Mouse (Mus musculus): ENCODE measurements around the gene Mcts2. TPM values are rescaled to one million over a fixed set of nuclear protein-coding genes. Genes with fewer than 3 reads are reported as not detected.

Gene Mcts2
- total RNA-seq, 2 experiments from 2014 or later = 17.9 to 20.4 TPM

Other genes starting within 250 kb of the Mcts2 start
- not detected for gene Defb23, start 222.4 kb upstream of the Mcts2 start, total RNA-seq (2021)
- gene Defb20, start 210.0 kb upstream of the Mcts2 start, total RNA-seq (2021) = not detected
- not detected for gene Defb22, start 196.9 kb upstream of the Mcts2 start, total RNA-seq (2021)
- not detected for gene Defb26, start 175.3 kb upstream of the Mcts2 start, total RNA-seq (2021)
- gene Defb28, start 168.8 kb upstream of the Mcts2 start, total RNA-seq (2021) = not detected
- not detected for gene Defb29, start 146.9 kb upstream of the Mcts2 start, total RNA-seq (2021)
- not detected for gene Gm17416, start 117.7 kb upstream of the Mcts2 start, total RNA-seq (2021)
- gene Defb21, start 114.3 kb upstream of the Mcts2 start, total RNA-seq (2021) = not detected
- gene Defb19, start 106.7 kb upstream of the Mcts2 start, total RNA-seq (2021) = not detected
- gene Defb45, start 87.6 kb upstream of the Mcts2 start, total RNA-seq (2021) = not detected
- not detected for gene Defb36, start 82.7 kb upstream of the Mcts2 start, total RNA-seq (2021)
- gene Defb25, start 64.0 kb upstream of the Mcts2 start, total RNA-seq (2021) = not detected
- gene Rem1, start 60.1 kb upstream of the Mcts2 start, total RNA-seq (2021) = under 1 TPM; 0.90 to 0.99 TPM
- gene H13, start 17.6 kb upstream of the Mcts2 start, total RNA-seq (2021) = 10 to 100 TPM; 90.8 to 90.9 TPM
- gene Id1, start 49.2 kb downstream of the Mcts2 start, total RNA-seq (2021) = 10 to 100 TPM; 19.5 to 26.4 TPM
- gene Cox4i2, start 67.1 kb downstream of the Mcts2 start, total RNA-seq (2021) = 1 to 10 TPM; 2.3 to 2.8 TPM
- 100 to 1,000 TPM; 120 to 127 TPM for gene Bcl2l1, start 144.7 kb downstream of the Mcts2 start, total RNA-seq (2021)
- gene Tpx2, start 160.9 kb downstream of the Mcts2 start, total RNA-seq (2021) = 1 to 10 TPM; 2.6 to 3.0 TPM
- gene Mylk2, start 224.3 kb downstream of the Mcts2 start, total RNA-seq (2021) = not detected
- 1 to 10 TPM; 1.2 to 1.7 TPM for gene Foxs1, start 246.2 kb downstream of the Mcts2 start, total RNA-seq (2021)